Mouse (Mus musculus) gastrocnemius, postnatal 36 days (tissue): ENCODE measurements around the gene Dab1. TPM values are rescaled to one million over a fixed set of nuclear protein-coding genes. Genes with fewer than 3 reads are reported as not detected.

ENCODE experiments used
- DNase-seq, 2 experiments: peaks; one replicate each; pipeline ENCODE4 v3.0.0; 2022
- intact Hi-C: fragments of 180-260 bp; cut with DNase I; formaldehyde crosslinking; loops from one replicate; pipeline ENCODE4 v1.15.1; 2025
- total RNA-seq, 2 experiments: library from RNA; stranded (reverse); gene quantifications; 2 replicates each; pipeline ENCODE4 v1.2.3; 2021

Gene Dab1
- total RNA-seq, 2 experiments from 2014 or later, result 0.05 TPM; not detected in 1

GRCm38 (mm10) chr4:104770331-104770730 is 1151.2 kb downstream of the Dab1 start:
- intact Hi-C loops, result no loop called here
- no peak for DNase-seq

DNA sequence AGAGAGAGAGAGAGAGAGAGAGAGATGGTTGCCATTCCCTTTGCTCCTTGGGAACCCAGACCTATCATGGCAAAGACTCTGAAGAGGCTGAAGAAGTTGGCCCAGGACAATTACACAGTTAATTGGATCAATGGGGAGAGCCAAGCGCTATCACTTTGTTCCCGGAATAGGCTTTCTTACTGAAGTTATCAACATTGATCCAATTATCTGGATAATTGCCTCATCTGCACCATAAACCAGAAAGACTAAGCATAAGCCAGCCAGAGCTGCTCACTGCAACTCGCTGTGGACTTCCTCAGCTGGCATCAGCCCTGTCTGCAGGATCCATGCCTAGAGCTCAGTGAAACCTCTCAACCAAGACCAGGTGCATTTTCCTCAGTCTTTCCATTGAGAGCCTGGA is 1156.4 kb downstream of the Dab1 start:
- DNase-seq, result no peak
- intact Hi-C loops, result no loop called here

- no peak for DNase-seq
- intact Hi-C loops, result no loop called here
Observed at GRCm38 (mm10) chr4:104779460-104779859, 1160.3 kb downstream of the Dab1 start.

GRCm38 (mm10) chr4:104781441-104781840 is 1162.3 kb downstream of the Dab1 start:
- DNase-seq, result no peak
- intact Hi-C loops, result no loop called here

DNA sequence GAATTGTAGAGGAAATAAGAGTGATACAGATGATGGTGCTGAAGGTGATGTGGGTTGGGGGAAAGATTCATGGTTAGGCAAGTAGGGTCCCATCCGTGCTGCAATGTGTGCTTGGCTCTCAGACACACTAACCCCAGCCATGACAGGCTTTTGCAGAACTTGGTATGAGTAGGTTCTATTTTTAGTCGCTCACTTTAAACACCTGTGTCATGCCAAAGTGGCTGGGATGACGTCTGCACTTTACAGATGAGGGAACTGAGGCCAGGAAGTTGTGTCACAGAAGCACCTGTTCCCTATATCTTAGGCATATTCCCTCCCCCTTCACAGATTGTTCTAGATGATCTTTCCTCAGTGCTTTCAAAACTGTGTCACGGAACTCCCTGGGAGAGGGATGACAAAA is 1163.2 kb downstream of the Dab1 start:
- no peak for DNase-seq
- intact Hi-C loops, result no loop called here

- intact Hi-C loops, result no loop called here
Observed at GRCm38 (mm10) chr4:104792111-104792510, 1173.0 kb downstream of the Dab1 start.

More at GRCm38 (mm10) chr4:104792111-104792510, 1173.0 kb downstream of the Dab1 start:
- DNase-seq, result no peak
